Mouse (Mus musculus): Measurements from ENCODE around the gene Ccnk.

GRCm38 (mm10) chr12:108174606-108175505 is 4.5 kb upstream of the Ccnk start:
- TF ChIP-seq POLR2A (IDR thresholded peaks at IDR 0.05; ENCODE audit: borderline replicate concordance, low read depth, low read length): no peak
- TF ChIP-seq CTCF (IDR thresholded peaks at IDR 0.05; ENCODE audit: low read depth, low read length): no peak
